Mouse (Mus musculus): Measurements from ENCODE around the gene Gxylt2. TPM values are rescaled to one million over a fixed set of nuclear protein-coding genes. Genes with fewer than 3 reads are reported as not detected.

Gene Gxylt2
- total and polyA plus RNA-seq, 3 experiments: 0.03 TPM; not detected in 2

DNA sequence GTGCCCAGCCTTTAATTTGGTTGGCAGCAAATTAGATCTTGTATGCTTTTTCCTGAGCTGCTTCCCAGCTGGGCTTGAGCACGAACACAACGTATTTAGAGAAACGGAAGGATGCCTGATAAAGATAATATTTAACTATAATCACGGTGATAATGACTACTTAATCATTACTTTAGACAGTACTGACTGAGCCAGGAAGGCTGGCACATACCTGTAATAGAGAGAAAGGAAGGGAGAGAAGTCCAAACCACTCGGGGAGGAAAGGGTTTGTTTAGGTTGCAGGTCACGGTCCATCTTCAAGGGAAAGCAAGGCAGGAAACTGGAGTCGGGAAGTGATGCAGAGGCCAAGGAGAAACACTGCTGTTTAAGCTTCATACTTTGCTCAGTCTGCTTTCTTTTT, 11.6 kb downstream of the Gxylt2 start:
- H3K9ac ChIP-seq (ENCODE audit: insufficient read depth, low read depth): no peak overlapping the region
- no peak for DNase-seq (ENCODE audit: extremely low read depth)
- dilution Hi-C loops (cut with MboI; ENCODE audit: extremely low pct_ligation_motif_present, extremely low pct_unique_long_range_greater_than_20kb, low sequenced_read_pairs): no loop called here
- no peak overlapping the region for H3K27ac ChIP-seq (ENCODE audit: insufficient read depth, low read depth)
- no peaks in the 10 kb centered on the region for H3K36me3 ChIP-seq (replicated peaks in 1 of 2; ENCODE audit: control insufficient read depth in 1 of 2, insufficient read depth in 1 of 2, low read length in 1 of 2)
- H3K4me1 ChIP-seq (ENCODE audit: control insufficient read depth in 1 of 2, insufficient read depth in 2 of 2): no peaks in the 10 kb centered on the region
- no peaks in the 10 kb centered on the region for H3K9me3 ChIP-seq (replicated peaks; ENCODE audit: low read length)
- in situ Hi-C loops (cut with MboI; ENCODE audit: low pct_ligation_motif_present, low pct_unique_long_range_greater_than_20kb, low sequenced_read_pairs): no loop called here
- no peaks in the 10 kb centered on the region for H3K79me2 ChIP-seq (replicated peaks; ENCODE audit: control insufficient read depth, extremely low read depth, insufficient read depth, poor library complexity, severe bottlenecking)
- H3K4me3 ChIP-seq (replicated peaks in 1 of 3; ENCODE audit: low read depth in 2 of 3, low read length in 2 of 3, poor library complexity in 1 of 3): no peak overlapping the region
- H3K4me2 ChIP-seq (ENCODE audit: insufficient read depth, low read depth, poor library complexity, severe bottlenecking): no peak overlapping the region
- no peaks in the 10 kb centered on the region for H3K27me3 ChIP-seq (replicated peaks)
- TF ChIP-seq ZNF384 (IDR thresholded peaks at IDR 0.05; ENCODE audit: low read depth, low read length) (no peak), POLR2A (IDR thresholded peaks at IDR 0.05; ENCODE audit: low read depth, low read length) (no peak)

DNA sequence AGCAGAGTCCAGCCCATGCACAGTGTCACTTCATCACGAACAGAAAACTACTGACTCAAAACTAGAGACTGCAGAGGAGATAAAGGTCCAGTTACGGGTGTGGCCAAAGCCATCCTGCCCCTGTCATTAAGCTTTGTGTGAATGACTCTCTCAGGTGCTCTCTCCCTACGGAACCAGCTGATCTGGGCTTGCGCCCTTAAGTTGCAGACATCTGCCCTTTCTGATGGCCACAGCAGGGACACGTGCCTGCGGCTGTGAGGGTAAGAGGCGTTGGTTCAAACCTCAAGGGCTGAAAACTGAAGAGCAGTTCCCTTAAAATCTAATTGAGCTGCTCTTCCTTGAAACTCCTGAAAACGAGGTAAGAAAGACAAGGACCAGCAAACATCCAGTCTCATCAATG, 12.3 kb downstream of the Gxylt2 start:
- no peaks in the 10 kb centered on the region for H3K4me1 ChIP-seq (ENCODE audit: control insufficient read depth in 1 of 2, insufficient read depth in 2 of 2)
- H3K9me3 ChIP-seq (replicated peaks; ENCODE audit: low read length): no peaks in the 10 kb centered on the region
- in situ Hi-C loops (cut with MboI; ENCODE audit: low pct_ligation_motif_present, low pct_unique_long_range_greater_than_20kb, low sequenced_read_pairs): no loop called here
- no peak for DNase-seq (ENCODE audit: extremely low read depth)
- peak; percentile 63 for TF ChIP-seq BHLHE40 (IDR thresholded peaks at IDR 0.05; ENCODE audit: low read depth, low read length)
- TF ChIP-seq JUND (conservative IDR thresholded peaks at IDR 0.05; ENCODE audit: low read depth, low read length): no peak
- TF ChIP-seq IRF4 (IDR thresholded peaks at IDR 0.05; ENCODE audit: low read depth, low read length): peak; percentile 64
- H3K79me2 ChIP-seq (replicated peaks; ENCODE audit: control insufficient read depth, extremely low read depth, insufficient read depth, poor library complexity, severe bottlenecking): no peaks in the 10 kb centered on the region
- no peak overlapping the region for H3K27ac ChIP-seq (ENCODE audit: insufficient read depth, low read depth)
- no peaks in the 10 kb centered on the region for H3K27me3 ChIP-seq (replicated peaks)
- H3K4me2 ChIP-seq (ENCODE audit: insufficient read depth, low read depth, poor library complexity, severe bottlenecking): no peak overlapping the region
- dilution Hi-C loops (cut with MboI; ENCODE audit: extremely low pct_ligation_motif_present, extremely low pct_unique_long_range_greater_than_20kb, low sequenced_read_pairs): no loop called here
- no peak overlapping the region for H3K9ac ChIP-seq (ENCODE audit: insufficient read depth, low read depth)
- H3K36me3 ChIP-seq (replicated peaks in 1 of 2; ENCODE audit: control insufficient read depth in 1 of 2, insufficient read depth in 1 of 2, low read length in 1 of 2): no peaks in the 10 kb centered on the region
- no peak overlapping the region for H3K4me3 ChIP-seq (replicated peaks in 1 of 3; ENCODE audit: low read depth in 2 of 3, low read length in 2 of 3, poor library complexity in 1 of 3)

DNA sequence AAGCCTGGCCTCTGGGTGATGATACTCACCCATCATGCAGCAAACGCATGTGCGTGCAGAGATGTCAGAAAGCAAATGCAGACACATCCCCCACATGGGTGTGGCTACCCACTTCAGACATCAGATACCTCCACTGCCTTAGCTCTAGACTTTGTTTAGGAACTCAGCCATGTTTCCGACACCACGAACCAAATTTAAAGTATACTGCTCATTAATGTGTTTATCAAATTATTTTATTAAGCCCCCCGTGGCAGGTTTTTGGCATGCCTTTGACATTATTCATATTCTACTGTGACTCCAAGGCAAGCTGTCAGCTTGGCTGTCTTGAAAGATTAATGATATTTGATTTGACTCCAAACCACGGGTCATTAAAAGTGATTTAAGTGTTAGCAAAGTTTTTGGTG, 15.6 kb downstream of the Gxylt2 start:
- H3K9ac ChIP-seq (ENCODE audit: insufficient read depth, low read depth): no peak overlapping the region
- H3K79me2 ChIP-seq (replicated peaks; ENCODE audit: control insufficient read depth, extremely low read depth, insufficient read depth, poor library complexity, severe bottlenecking): no peaks in the 10 kb centered on the region
- H3K9me3 ChIP-seq (replicated peaks; ENCODE audit: low read length): no peaks in the 10 kb centered on the region
- in situ Hi-C loops (cut with MboI; ENCODE audit: low pct_ligation_motif_present, low pct_unique_long_range_greater_than_20kb, low sequenced_read_pairs): no loop called here
- H3K36me3 ChIP-seq (replicated peaks in 1 of 2; ENCODE audit: control insufficient read depth in 1 of 2, insufficient read depth in 1 of 2, low read length in 1 of 2): no peaks in the 10 kb centered on the region
- dilution Hi-C loops (cut with MboI; ENCODE audit: extremely low pct_ligation_motif_present, extremely low pct_unique_long_range_greater_than_20kb, low sequenced_read_pairs): no loop called here
- TF ChIP-seq MYC (IDR thresholded peaks at IDR 0.05; ENCODE audit: low read depth, low read length): no peak
- TF ChIP-seq ZKSCAN1 (IDR thresholded peaks at IDR 0.05; ENCODE audit: borderline replicate concordance, low read depth, low read length): no peak
- TF ChIP-seq POLR2A (IDR thresholded peaks at IDR 0.05; ENCODE audit: low read depth, low read length): no peak
- no peak for TF ChIP-seq POLR2AphosphoS2 (IDR thresholded peaks at IDR 0.05; ENCODE audit: low read depth, low read length)
- no peak for TF ChIP-seq PAX5 (IDR thresholded peaks at IDR 0.05; ENCODE audit: low read length)
- no peak for TF ChIP-seq USF1 (IDR thresholded peaks at IDR 0.05; ENCODE audit: low read depth, low read length)
- TF ChIP-seq CHD2 (IDR thresholded peaks at IDR 0.05; ENCODE audit: low read length): no peak
- TF ChIP-seq CHD1 (IDR thresholded peaks at IDR 0.05; ENCODE audit: low read depth, low read length): no peak
- no peak for TF ChIP-seq NELFE (IDR thresholded peaks at IDR 0.05; ENCODE audit: low read depth, low read length)
- no peak for TF ChIP-seq ETS1 (conservative IDR thresholded peaks at IDR 0.05; ENCODE audit: low read depth, low read length)
- no peak for TF ChIP-seq SIN3A (IDR thresholded peaks at IDR 0.05; ENCODE audit: low read length)
- TF ChIP-seq TBP (conservative IDR thresholded peaks at IDR 0.05; ENCODE audit: low read depth, low read length): no peak
- no peak for TF ChIP-seq ELF1 (IDR thresholded peaks at IDR 0.05; ENCODE audit: low read depth, low read length)
- H3K4me3 ChIP-seq (replicated peaks in 1 of 3; ENCODE audit: low read depth in 2 of 3, low read length in 2 of 3, poor library complexity in 1 of 3): no peak overlapping the region
- no peak overlapping the region for H3K27ac ChIP-seq (ENCODE audit: insufficient read depth, low read depth)
- DNase-seq (ENCODE audit: extremely low read depth): no peak
- H3K27me3 ChIP-seq (replicated peaks): no peaks in the 10 kb centered on the region
- H3K4me1 ChIP-seq (ENCODE audit: control insufficient read depth in 1 of 2, insufficient read depth in 2 of 2): no peaks in the 10 kb centered on the region
- no peak overlapping the region for H3K4me2 ChIP-seq (ENCODE audit: insufficient read depth, low read depth, poor library complexity, severe bottlenecking)

Data from CH12.LX (cell line).